Mouse (Mus musculus): ENCODE data around the gene Ttc41.

DNA sequence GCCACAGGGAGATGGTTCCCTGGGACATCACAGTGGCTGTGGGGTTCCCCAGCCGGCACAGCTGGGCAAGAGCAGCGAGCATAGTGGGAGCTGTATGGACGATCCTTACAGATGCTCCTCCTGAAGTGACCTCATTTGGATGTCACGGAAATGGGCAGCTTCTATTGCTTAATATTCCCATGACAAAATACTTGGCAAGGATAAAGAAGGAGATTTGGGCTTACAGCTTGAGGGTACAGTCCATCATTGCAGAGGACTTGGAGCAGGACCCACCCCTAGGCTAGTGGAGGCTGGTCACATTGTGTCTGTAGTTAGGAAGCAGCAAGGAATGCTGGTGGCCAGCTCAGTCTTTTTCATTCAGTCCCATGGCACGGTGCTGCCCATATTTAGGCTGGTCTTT is 105.0 kb downstream of the Ttc41 start:
- no peak for TF ChIP-seq POLR2A (IDR thresholded peaks at IDR 0.05; ENCODE audit: control insufficient read depth, extremely low read depth, insufficient read depth, low read length, poor library complexity)
- TF ChIP-seq CTCF (IDR thresholded peaks at IDR 0.05; ENCODE audit: borderline replicate concordance, control insufficient read depth, extremely low read depth, insufficient read depth, low read length, poor library complexity), result no peak

Measured in thymus, adult 2 months (tissue).